Mouse (Mus musculus): Measurements from ENCODE around the gene Cdc20b. TPM values are rescaled to one million over a fixed set of nuclear protein-coding genes. Genes with fewer than 3 reads are reported as not detected.

Gene Cdc20b
- polyA plus RNA-seq, 1 experiment from 2014 or later: not detected

- H3K36me3 ChIP-seq (ENCODE audit: control insufficient read depth, insufficient read depth, low read length): no peaks in the 10 kb centered on the region
- DNase-seq (ENCODE audit: low spot score) (no peak), ATAC-seq (replicated peaks; ENCODE audit: low FRiP score) (no peak)
- no peaks in the 10 kb centered on the region for H3K9me3 ChIP-seq (ENCODE audit: control insufficient read depth, low read length)
- no peak overlapping the region for H3K4me3 ChIP-seq (ENCODE audit: low read depth, low read length)
- WGBS: 84% methylated on average over 6 of the region's 6 CpGs
- H3K4me1 ChIP-seq (replicated peaks; ENCODE audit: control insufficient read depth, insufficient read depth, low read length): no peaks in the 10 kb centered on the region
- no peaks in the 10 kb centered on the region for H3K27me3 ChIP-seq (replicated peaks; ENCODE audit: control insufficient read depth, insufficient read depth, low read length)
- H3K9ac ChIP-seq (ENCODE audit: low read depth, low read length): no peak overlapping the region
- no peak overlapping the region for H3K27ac ChIP-seq (ENCODE audit: low read depth, low read length)
- H3K4me2 ChIP-seq: no peak overlapping the region
Observed at GRCm38 (mm10) chr13:113061746-113062145, 26.8 kb downstream of the Cdc20b start.

- DNase-seq (ENCODE audit: low spot score) (no peak), ATAC-seq (replicated peaks; ENCODE audit: low FRiP score) (no peak)
- no peaks in the 10 kb centered on the region for H3K4me1 ChIP-seq (replicated peaks; ENCODE audit: control insufficient read depth, insufficient read depth, low read length)
- H3K9me3 ChIP-seq (ENCODE audit: control insufficient read depth, low read length): no peaks in the 10 kb centered on the region
- no peaks in the 10 kb centered on the region for H3K27me3 ChIP-seq (replicated peaks; ENCODE audit: control insufficient read depth, insufficient read depth, low read length)
- no peak overlapping the region for H3K27ac ChIP-seq (ENCODE audit: low read depth, low read length)
- H3K4me2 ChIP-seq: no peak overlapping the region
- no peak overlapping the region for H3K9ac ChIP-seq (ENCODE audit: low read depth, low read length)
- no peak overlapping the region for H3K4me3 ChIP-seq (ENCODE audit: low read depth, low read length)
- 85% methylated on average over 9 of the region's 9 CpGs for WGBS
- no peaks in the 10 kb centered on the region for H3K36me3 ChIP-seq (ENCODE audit: control insufficient read depth, insufficient read depth, low read length)
Observed at GRCm38 (mm10) chr13:113064542-113064941, 29.6 kb downstream of the Cdc20b start.

GRCm38 (mm10) chr13:113079021-113079420 is 44.1 kb downstream of the Cdc20b start:
- no peak overlapping the region for H3K27ac ChIP-seq (ENCODE audit: low read depth, low read length)
- no peaks in the 10 kb centered on the region for H3K27me3 ChIP-seq (replicated peaks; ENCODE audit: control insufficient read depth, insufficient read depth, low read length)
- no peak for ATAC-seq (replicated peaks; ENCODE audit: low FRiP score)
- 80% methylated on average over 9 of the region's 9 CpGs for WGBS
- H3K9ac ChIP-seq (ENCODE audit: low read depth, low read length): no peak overlapping the region
- H3K4me3 ChIP-seq (ENCODE audit: low read depth, low read length): no peak overlapping the region
- H3K9me3 ChIP-seq (ENCODE audit: control insufficient read depth, low read length): no peaks in the 10 kb centered on the region
- H3K4me1 ChIP-seq (replicated peaks; ENCODE audit: control insufficient read depth, insufficient read depth, low read length): no peaks in the 10 kb centered on the region
- no peak overlapping the region for H3K4me2 ChIP-seq
- no peaks in the 10 kb centered on the region for H3K36me3 ChIP-seq (ENCODE audit: control insufficient read depth, insufficient read depth, low read length)
- no peak for DNase-seq (ENCODE audit: low spot score)

GRCm38 (mm10) chr13:113082101-113082500 is 47.2 kb downstream of the Cdc20b start:
- DNase-seq (ENCODE audit: low spot score): no peak

GRCm38 (mm10) chr13:113084732-113085131 is 49.8 kb downstream of the Cdc20b start:
- Histone ChIP-seq H3K4me3 (ENCODE audit: low read depth, low read length) (no peak overlapping the region), H3K36me3 (ENCODE audit: control insufficient read depth, insufficient read depth, low read length) (no peaks in the 10 kb centered on the region), H3K9me3 (ENCODE audit: control insufficient read depth, low read length) (no peaks in the 10 kb centered on the region), H3K27me3 (replicated peaks; ENCODE audit: control insufficient read depth, insufficient read depth, low read length) (no peaks in the 10 kb centered on the region), H3K4me1 (replicated peaks; ENCODE audit: control insufficient read depth, insufficient read depth, low read length) (no peaks in the 10 kb centered on the region), H3K4me2 (peak overlapping the region; percentile 26; the same call in 1 of the 2 replicates), H3K9ac (ENCODE audit: low read depth, low read length) (no peak overlapping the region), H3K27ac (ENCODE audit: low read depth, low read length) (no peak overlapping the region)
- 19% methylated on average over 5 of the region's 5 CpGs for WGBS
- ATAC-seq (replicated peaks; ENCODE audit: low FRiP score): 0 out of 2 replicates have a peak, but pooled peaks have one; percentile 43
- DNase-seq (ENCODE audit: low spot score): no peak

More at GRCm38 (mm10) chr13:113082101-113082500, 47.2 kb downstream of the Cdc20b start:
- no peaks in the 10 kb centered on the region for H3K27me3 ChIP-seq (replicated peaks; ENCODE audit: control insufficient read depth, insufficient read depth, low read length)
- H3K9me3 ChIP-seq (ENCODE audit: control insufficient read depth, low read length): no peaks in the 10 kb centered on the region
- H3K9ac ChIP-seq (ENCODE audit: low read depth, low read length): no peak overlapping the region
- H3K4me1 ChIP-seq (replicated peaks; ENCODE audit: control insufficient read depth, insufficient read depth, low read length): no peaks in the 10 kb centered on the region
- ATAC-seq (replicated peaks; ENCODE audit: low FRiP score): no peak
- no peak overlapping the region for H3K4me3 ChIP-seq (ENCODE audit: low read depth, low read length)
- WGBS: 64% methylated on average over 1 of the region's 1 CpGs
- no peak overlapping the region for H3K4me2 ChIP-seq
- no peak overlapping the region for H3K27ac ChIP-seq (ENCODE audit: low read depth, low read length)
- H3K36me3 ChIP-seq (ENCODE audit: control insufficient read depth, insufficient read depth, low read length): no peaks in the 10 kb centered on the region

- Histone ChIP-seq H3K4me3 (ENCODE audit: low read depth, low read length) (no peak overlapping the region), H3K9me3 (ENCODE audit: control insufficient read depth, low read length) (no peaks in the 10 kb centered on the region), H3K27me3 (replicated peaks; ENCODE audit: control insufficient read depth, insufficient read depth, low read length) (no peaks in the 10 kb centered on the region), H3K4me2 (no peak overlapping the region), H3K36me3 (ENCODE audit: control insufficient read depth, insufficient read depth, low read length) (no peaks in the 10 kb centered on the region), H3K9ac (ENCODE audit: low read depth, low read length) (no peak overlapping the region), H3K27ac (ENCODE audit: low read depth, low read length) (no peak overlapping the region), H3K4me1 (replicated peaks; ENCODE audit: control insufficient read depth, insufficient read depth, low read length) (no peaks in the 10 kb centered on the region)
- ATAC-seq (replicated peaks; ENCODE audit: low FRiP score) (no peak), DNase-seq (ENCODE audit: low spot score) (no peak)
- WGBS: 70% methylated on average over 13 of the region's 13 CpGs
Observed at GRCm38 (mm10) chr13:113087226-113088017, 52.5 kb downstream of the Cdc20b start.

GRCm38 (mm10) chr13:113090489-113090888 is 55.6 kb downstream of the Cdc20b start:
- no peak overlapping the region for H3K4me2 ChIP-seq

GRCm38 (mm10) chr13:113094618-113095017 is 59.7 kb downstream of the Cdc20b start:
- Histone ChIP-seq H3K27me3 (replicated peaks; ENCODE audit: control insufficient read depth, insufficient read depth, low read length) (no peaks in the 10 kb centered on the region), H3K4me3 (ENCODE audit: low read depth, low read length) (no peak overlapping the region), H3K9ac (ENCODE audit: low read depth, low read length) (no peak overlapping the region), H3K36me3 (ENCODE audit: control insufficient read depth, insufficient read depth, low read length) (no peaks in the 10 kb centered on the region), H3K4me1 (replicated peaks; ENCODE audit: control insufficient read depth, insufficient read depth, low read length) (no peaks in the 10 kb centered on the region), H3K9me3 (ENCODE audit: control insufficient read depth, low read length) (no peaks in the 10 kb centered on the region), H3K27ac (ENCODE audit: low read depth, low read length) (no peak overlapping the region), H3K4me2 (no peak overlapping the region)
- WGBS: 63% methylated on average over 1 of the region's 1 CpGs
- DNase-seq (ENCODE audit: low spot score) (no peak), ATAC-seq (replicated peaks; ENCODE audit: low FRiP score) (no peak)

More at GRCm38 (mm10) chr13:113090489-113090888, 55.6 kb downstream of the Cdc20b start:
- 67% methylated on average over 8 of the region's 8 CpGs for WGBS
- Histone ChIP-seq H3K4me3 (ENCODE audit: low read depth, low read length) (no peak overlapping the region), H3K36me3 (ENCODE audit: control insufficient read depth, insufficient read depth, low read length) (no peaks in the 10 kb centered on the region), H3K9ac (ENCODE audit: low read depth, low read length) (no peak overlapping the region), H3K9me3 (ENCODE audit: control insufficient read depth, low read length) (no peaks in the 10 kb centered on the region), H3K27ac (ENCODE audit: low read depth, low read length) (no peak overlapping the region), H3K4me1 (replicated peaks; ENCODE audit: control insufficient read depth, insufficient read depth, low read length) (no peaks in the 10 kb centered on the region), H3K27me3 (replicated peaks; ENCODE audit: control insufficient read depth, insufficient read depth, low read length) (no peaks in the 10 kb centered on the region)
- DNase-seq (ENCODE audit: low spot score): no peak
- no peak for ATAC-seq (replicated peaks; ENCODE audit: low FRiP score)

- ATAC-seq (replicated peaks; ENCODE audit: low FRiP score) (no peak), DNase-seq (ENCODE audit: low spot score) (no peak)
- Histone ChIP-seq H3K9ac (ENCODE audit: low read depth, low read length) (no peak overlapping the region), H3K4me2 (no peak overlapping the region), H3K9me3 (ENCODE audit: control insufficient read depth, low read length) (no peaks in the 10 kb centered on the region), H3K27ac (ENCODE audit: low read depth, low read length) (no peak overlapping the region), H3K27me3 (replicated peaks; ENCODE audit: control insufficient read depth, insufficient read depth, low read length) (no peaks in the 10 kb centered on the region), H3K4me3 (ENCODE audit: low read depth, low read length) (no peak overlapping the region), H3K36me3 (ENCODE audit: control insufficient read depth, insufficient read depth, low read length) (no peaks in the 10 kb centered on the region), H3K4me1 (replicated peaks; ENCODE audit: control insufficient read depth, insufficient read depth, low read length) (no peaks in the 10 kb centered on the region)
- 72% methylated on average over 3 of the region's 3 CpGs for WGBS
Observed at GRCm38 (mm10) chr13:113097011-113097410, 62.1 kb downstream of the Cdc20b start.

Measured in liver, embryonic 11.5 days (tissue).